Mouse (Mus musculus): ENCODE data around the gene Gm20931.
"Not testable (repeated sequence)": the region's sequence is repeated elsewhere in the genome, so short reads cannot be mapped to it uniquely, and the experiment has no call there.

Gene Gm20931

DNA sequence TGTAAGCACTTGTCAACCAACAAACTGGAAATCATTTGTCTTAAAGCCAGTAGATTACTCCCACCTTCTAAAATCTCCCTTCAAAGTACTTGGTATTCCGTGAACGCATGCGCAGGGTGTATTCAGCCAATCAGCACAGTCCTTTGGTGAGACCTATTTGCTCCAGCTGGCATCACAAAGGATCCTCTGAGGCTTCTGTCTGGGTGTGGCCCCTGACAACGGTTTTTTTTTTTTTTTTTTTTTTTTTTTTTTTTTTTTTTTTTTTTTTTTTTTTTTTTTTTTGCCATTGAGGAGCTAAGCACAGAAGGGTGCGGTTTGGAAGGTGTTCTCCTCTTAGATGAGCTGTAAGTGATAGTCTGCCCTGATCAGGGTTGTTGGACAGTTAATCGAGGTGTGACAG lies at the start of gene Gm20931:
Gene Gm20931 (plus strand): TSS at position 301 of the 400 bp plus-strand sequence.
- not testable (repeated sequence) for DNase-seq (ENCODE audit: low read depth)
